ENCODE assay signal across 8 mouse cellular contexts in genomic region chr17:66479813-66480490, GRCm38 (mm10). TPM values are rescaled to one million over a fixed set of nuclear protein-coding genes. Genes with fewer than 3 reads are reported as not detected.
A peak's percentile ranks its signal among the peaks of the same experiment; 100 is the strongest.
DNase-seq lines count a peak whose midpoint lies in the region; ATAC-seq and TF ChIP-seq lines count a peak whose summit lies in the region.

No protein-coding gene starts in this region.

- no peaks in the 10 kb centered on the region for H3K36me3 ChIP-seq in lung, embryonic 14.5 days (ENCODE audit: insufficient read depth)
- no peaks in the 10 kb centered on the region for H3K36me3 ChIP-seq in heart, adult 2 months (ENCODE audit: control insufficient read depth, insufficient read depth, low read length)
- H3K36me3 ChIP-seq in limb, embryonic 15.5 days, result no peaks in the 10 kb centered on the region

- 16% methylated on average over 21 of the region's 21 CpGs for WGBS in lung, embryonic 14.5 days
- WGBS in heart, adult 2 months, result 28% methylated on average over 21 of the region's 21 CpGs
- 22% methylated on average over 21 of the region's 21 CpGs for WGBS in limb, embryonic 15.5 days

- no peak overlapping the region for H3K27ac ChIP-seq in lung, embryonic 14.5 days (ENCODE audit: low read depth)
- H3K27ac ChIP-seq in heart, adult 2 months, result no peak overlapping the region
- H3K27ac ChIP-seq in limb, embryonic 15.5 days, result no peak overlapping the region

- H3K4me1 ChIP-seq in lung, embryonic 14.5 days (ENCODE audit: insufficient read depth), result no peaks in the 10 kb centered on the region
- no peaks in the 10 kb centered on the region for H3K4me1 ChIP-seq in heart, adult 2 months (ENCODE audit: control insufficient read depth, insufficient read depth, low read length)
- H3K4me1 ChIP-seq in limb, embryonic 15.5 days, result peaks cover 12% of the 10 kb centered on the region; the same call in 1 of the 2 replicates

- no peak for TF ChIP-seq EP300 in heart, adult 2 months (IDR thresholded peaks at IDR 0.05; ENCODE audit: insufficient read depth, low read depth, low read length)

- TF ChIP-seq POLR2A in heart, adult 2 months (IDR thresholded peaks at IDR 0.05; ENCODE audit: insufficient read depth, low read depth, low read length), result no peak

- H3K4me2 ChIP-seq in lung, embryonic 14.5 days, result peak overlapping the region; percentile 38
- peak overlapping the region; percentile 10; the same call in 1 of the 2 replicates for H3K4me2 ChIP-seq in limb, embryonic 15.5 days

- peaks cover 22% of the 10 kb centered on the region for H3K27me3 ChIP-seq in lung, embryonic 14.5 days (ENCODE audit: insufficient read depth, low read length)
- H3K27me3 ChIP-seq in heart, adult 2 months (ENCODE audit: control insufficient read depth, insufficient read depth, low read length), result no peaks in the 10 kb centered on the region; the same call in 1 of the 2 replicates
- H3K27me3 ChIP-seq in limb, embryonic 15.5 days, result peaks cover 11% of the 10 kb centered on the region

- no peak for DNase-seq in lung, embryonic 14.5 days
- no peak for DNase-seq in lung, postnatal 10 days
- DNase-seq in heart, adult 2 months, result peak; percentile 29 to 31
- DNase-seq in retina, embryonic 14.5 days (ENCODE audit: low spot score), result peak; percentile 71
- DNase-seq in natural killer cell, adult 2 months (ENCODE audit: low spot score in 2 of 2), result no peak
- no peak for DNase-seq in kidney, postnatal 36 days

- no peaks in the 10 kb centered on the region for H3K79me2 ChIP-seq in heart, adult 2 months (replicated peaks; ENCODE audit: control insufficient read depth, insufficient read depth, low read length)

- 0 out of 2 replicates have a peak, but pooled peaks have one; percentile 37 for ATAC-seq in lung, embryonic 14.5 days (ENCODE audit: insufficient read depth)
- no peak for ATAC-seq in limb, embryonic 15.5 days (ENCODE audit: insufficient number of reproducible peaks, low FRiP score, low TSS enrichment, low read depth)
- ATAC-seq in cerebellum, adult (ENCODE audit: insufficient number of reproducible peaks, low FRiP score, low TSS enrichment), result no peak

- intact Hi-C loops in heart, adult 2 months (cut with DNase I), result no loop called here

- no peak for TF ChIP-seq CTCF in lung, embryonic 14.5 days (IDR thresholded peaks at IDR 0.05; ENCODE audit: low read depth)
- no peak for TF ChIP-seq CTCF in heart, adult 2 months (IDR thresholded peaks at IDR 0.05)

- H3K9ac ChIP-seq in lung, embryonic 14.5 days, result no peak overlapping the region
- no peak overlapping the region for H3K9ac ChIP-seq in heart, adult 2 months (ENCODE audit: low read depth, low read length)
- no peak overlapping the region for H3K9ac ChIP-seq in limb, embryonic 15.5 days

- H3K9me3 ChIP-seq in lung, embryonic 14.5 days (ENCODE audit: low read depth, low read length), result no peaks in the 10 kb centered on the region
- no peaks in the 10 kb centered on the region for H3K9me3 ChIP-seq in limb, embryonic 15.5 days

- H3K4me3 ChIP-seq in lung, embryonic 14.5 days (ENCODE audit: low read depth, low read length), result peak overlapping the region; percentile 6; the same call in 1 of the 2 replicates
- no peak overlapping the region for H3K4me3 ChIP-seq in heart, adult 2 months
- 0 out of 2 replicates have a peak overlapping the region, but pooled peaks have one; percentile 0 for H3K4me3 ChIP-seq in limb, embryonic 15.5 days

RNA-seq across cellular contexts. Expression of gene Mtcl1, which starts 30.4 kb away (rescaled TPM):
- polyA plus RNA-seq in lung, embryonic 14.5 days (2014; fragmentation: Nextera tagmentation; extraction: Ambion mirVana), result 10.7 and 14.3 TPM in 2 replicates
- 1 to 10 TPM; 5.9 to 6.8 TPM for total RNA-seq in heart, adult 2 months (2021)
- polyA plus RNA-seq in heart, adult 2 months (2012; rRNA removed), result 1.5 TPM in 2 replicates
- polyA plus RNA-seq in limb, embryonic 15.5 days (2015; fragmentation: Nextera tagmentation; extraction: Ambion mirVana), result 4.0 and 4.3 TPM in 2 replicates

RNA-seq across cellular contexts. Expression of gene Rab12, which starts 39.6 kb away (rescaled TPM):
- 67.4 and 71.5 TPM in 2 replicates for polyA plus RNA-seq in lung, embryonic 14.5 days (2014; fragmentation: Nextera tagmentation; extraction: Ambion mirVana)
- 100 to 1,000 TPM; 206 to 238 TPM for total RNA-seq in heart, adult 2 months (2021)
- polyA plus RNA-seq in heart, adult 2 months (2012; rRNA removed), result 79.7 and 140 TPM in 2 replicates
- polyA plus RNA-seq in limb, embryonic 15.5 days (2015; fragmentation: Nextera tagmentation; extraction: Ambion mirVana), result 39.7 and 48.6 TPM in 2 replicates

Comparison
In these comparisons a context has a peak if more than half of its experiments do, and no peak if none do; other contexts are left out.
1. DNase-seq: peak in heart, adult 2 months (2 of 2) and retina, embryonic 14.5 days (single experiment); none in lung, embryonic 14.5 days (single experiment), lung, postnatal 10 days (single experiment), natural killer cell, adult 2 months (0 of 2) and kidney, postnatal 36 days (0 of 2).